13 mouse cellular contexts compared by ENCODE assay signal in genomic region chr10:79106325-79107282, GRCm38 (mm10). TPM values are rescaled to one million over a fixed set of nuclear protein-coding genes. Genes with fewer than 3 reads are reported as not detected.
DNase-seq lines count a peak whose midpoint lies in the region; ATAC-seq and TF ChIP-seq lines count a peak whose summit lies in the region.
"Had no signal": no experiment of that assay in that cellular context is flagged by ENCODE, and none has a peak within 500 bp of the region (broad histone marks: within the 10 kb centered on the region; RNA-seq: fewer than 3 reads in every experiment).

No protein-coding gene starts in this region.

- H3K36me3 ChIP-seq in heart, embryonic 13.5 days, result no peaks in the 10 kb centered on the region
- H3K36me3 ChIP-seq in heart, adult 2 months (ENCODE audit: control insufficient read depth, insufficient read depth, low read length), result no peaks in the 10 kb centered on the region
- H3K36me3 ChIP-seq in neural tube, embryonic 15.5 days, result no peaks in the 10 kb centered on the region
- no peaks in the 10 kb centered on the region for H3K36me3 ChIP-seq in intestine, embryonic 15.5 days
- H3K36me3 ChIP-seq: neural tube, embryonic 12.5 days had no signal

- H3K4me2 ChIP-seq in heart, embryonic 13.5 days, result peak overlapping the region; percentile 18
- no peak overlapping the region for H3K4me2 ChIP-seq in neural tube, embryonic 15.5 days
- H3K4me2 ChIP-seq in intestine, embryonic 15.5 days (replicated peaks), result no peak overlapping the region
- H3K4me2 ChIP-seq: neural tube, embryonic 12.5 days had no signal

- intact Hi-C loops in heart, adult 2 months (cut with DNase I), result no loop called here

- WGBS in heart, embryonic 13.5 days, result 27% methylated on average over 8 of the region's 8 CpGs
- WGBS in heart, adult 2 months, result 43% methylated on average over 8 of the region's 8 CpGs
- WGBS in neural tube, embryonic 15.5 days, result 71% methylated on average over 8 of the region's 8 CpGs
- 31% methylated on average over 8 of the region's 8 CpGs for WGBS in intestine, embryonic 15.5 days

- no peak overlapping the region for H3K4me3 ChIP-seq in heart, embryonic 13.5 days
- no peak overlapping the region for H3K4me3 ChIP-seq in heart, adult 2 months
- no peak overlapping the region for H3K4me3 ChIP-seq in neural tube, embryonic 15.5 days (replicated peaks)
- H3K4me3 ChIP-seq in intestine, embryonic 15.5 days (replicated peaks), result no peak overlapping the region
- H3K4me3 ChIP-seq: left cerebral cortex, adult 2 months; neural tube, embryonic 12.5 days had no signal

- no peak for ATAC-seq in heart, embryonic 13.5 days (ENCODE audit: extremely low read depth, insufficient number of reproducible peaks, low FRiP score, low TSS enrichment)
- ATAC-seq in neural tube, embryonic 15.5 days (ENCODE audit: low FRiP score), result no peak
- ATAC-seq in intestine, embryonic 15.5 days, result peak; percentile 65; the same call in 1 of the 2 replicates

- no peaks in the 10 kb centered on the region for H3K79me2 ChIP-seq in heart, adult 2 months (replicated peaks; ENCODE audit: control insufficient read depth, insufficient read depth, low read length)

- no peak for TF ChIP-seq CTCF in heart, adult 2 months (IDR thresholded peaks at IDR 0.05)

- no peaks in the 10 kb centered on the region for H3K9me3 ChIP-seq in heart, embryonic 13.5 days
- no peaks in the 10 kb centered on the region for H3K9me3 ChIP-seq in neural tube, embryonic 15.5 days (replicated peaks)
- H3K9me3 ChIP-seq in intestine, embryonic 15.5 days, result no peaks in the 10 kb centered on the region
- H3K9me3 ChIP-seq: neural tube, embryonic 12.5 days had no signal

- H3K27me3 ChIP-seq in heart, embryonic 13.5 days (replicated peaks), result no peaks in the 10 kb centered on the region
- H3K27me3 ChIP-seq in heart, adult 2 months (ENCODE audit: control insufficient read depth, insufficient read depth, low read length), result no peaks in the 10 kb centered on the region
- H3K27me3 ChIP-seq in neural tube, embryonic 15.5 days (replicated peaks), result no peaks in the 10 kb centered on the region
- H3K27me3 ChIP-seq in intestine, embryonic 15.5 days (replicated peaks), result no peaks in the 10 kb centered on the region
- H3K27me3 ChIP-seq: neural tube, embryonic 12.5 days had no signal

- no peak overlapping the region for H3K9ac ChIP-seq in heart, embryonic 13.5 days
- H3K9ac ChIP-seq in heart, adult 2 months (ENCODE audit: low read depth, low read length), result no peak overlapping the region
- no peak overlapping the region for H3K9ac ChIP-seq in neural tube, embryonic 15.5 days (replicated peaks)
- no peak overlapping the region for H3K9ac ChIP-seq in intestine, embryonic 15.5 days
- H3K9ac ChIP-seq: neural tube, embryonic 12.5 days had no signal

- DNase-seq in heart, adult 2 months, result no peak
- peak; percentile 17 for DNase-seq in neural tube, embryonic 10.5 days (ENCODE audit: extremely low spot score, low spot score)
- peak; percentile 74 for DNase-seq in mesoderm, embryonic 11.5 days (ENCODE audit: low read depth, low spot score)
- DNase-seq in cerebellum, postnatal 10 days, result no peak
- no peak for DNase-seq in ovary, postnatal 10 days (ENCODE audit: low spot score)

- peak overlapping the region; percentile 61 for H3K27ac ChIP-seq in heart, embryonic 13.5 days (replicated peaks)
- H3K27ac ChIP-seq in heart, adult 2 months, result no peak overlapping the region
- no peak overlapping the region for H3K27ac ChIP-seq in neural tube, embryonic 15.5 days (replicated peaks)
- peak overlapping the region; percentile 64 for H3K27ac ChIP-seq in intestine, embryonic 15.5 days
- H3K27ac ChIP-seq: left cerebral cortex, adult 2 months; neural tube, embryonic 12.5 days had no signal

- no peak for TF ChIP-seq POLR2A in heart, adult 2 months (IDR thresholded peaks at IDR 0.05; ENCODE audit: insufficient read depth, low read depth, low read length)

- TF ChIP-seq EP300 in heart, adult 2 months (IDR thresholded peaks at IDR 0.05; ENCODE audit: insufficient read depth, low read depth, low read length), result no peak

- peaks cover 26% of the 10 kb centered on the region for H3K4me1 ChIP-seq in heart, embryonic 13.5 days
- H3K4me1 ChIP-seq in heart, adult 2 months (ENCODE audit: control insufficient read depth, insufficient read depth, low read length), result peaks cover 2% of the 10 kb centered on the region; the same call in 1 of the 2 replicates
- H3K4me1 ChIP-seq in neural tube, embryonic 15.5 days, result no peaks in the 10 kb centered on the region
- H3K4me1 ChIP-seq in intestine, embryonic 15.5 days (replicated peaks), result no peaks in the 10 kb centered on the region; the same call in 1 of the 2 replicates
- H3K4me1 ChIP-seq: neural tube, embryonic 12.5 days had no signal

RNA-seq across cellular contexts. Expression of gene 2610008E11Rik, which starts 9.2 kb away (rescaled TPM):
- polyA plus RNA-seq in heart, embryonic 13.5 days (2015; fragmentation: Nextera tagmentation; extraction: Ambion mirVana), result 16.4 and 16.7 TPM in 2 replicates
- total RNA-seq in heart, adult 2 months (2021), result 10 to 100 TPM; 10.2 to 12.6 TPM
- polyA plus RNA-seq in heart, adult 2 months (2012; rRNA removed), result 2.5 and 4.8 TPM in 2 replicates
- polyA plus RNA-seq in neural tube, embryonic 15.5 days (2015; fragmentation: Nextera tagmentation; extraction: Ambion mirVana), result 40.9 and 44.4 TPM in 2 replicates
- 20.4 and 20.9 TPM in 2 replicates for polyA plus RNA-seq in intestine, embryonic 15.5 days (2015; fragmentation: Nextera tagmentation; extraction: Ambion mirVana)

RNA-seq across cellular contexts. Expression of gene Vmn2r80, which starts 42.0 kb away (rescaled TPM):
- polyA plus RNA-seq in heart, embryonic 13.5 days (2015; fragmentation: Nextera tagmentation; extraction: Ambion mirVana), result not detected in 2 replicates
- total RNA-seq in heart, adult 2 months (2021), result not detected
- not detected in 2 replicates for polyA plus RNA-seq in heart, adult 2 months (2012; rRNA removed)
- not detected in 2 replicates for polyA plus RNA-seq in neural tube, embryonic 15.5 days (2015; fragmentation: Nextera tagmentation; extraction: Ambion mirVana)
- not detected in 2 replicates for polyA plus RNA-seq in intestine, embryonic 15.5 days (2015; fragmentation: Nextera tagmentation; extraction: Ambion mirVana)
- total RNA-seq: CH12.LX; hematopoietic stem cell, adult 5-6 weeks; left cerebral cortex, adult 2 months had no signal
- polyA plus RNA-seq: neural tube, embryonic 12.5 days; stomach, embryonic 14.5 days had no signal

Comparison
In these comparisons a context has a peak if more than half of its experiments do, and no peak if none do; other contexts are left out.
1. H3K27ac ChIP-seq: peak in heart, embryonic 13.5 days (single experiment) and intestine, embryonic 15.5 days (single experiment); none in heart, adult 2 months (single experiment) and neural tube, embryonic 15.5 days (single experiment).
2. DNase-seq: peak in neural tube, embryonic 10.5 days (single experiment) and mesoderm, embryonic 11.5 days (single experiment); none in heart, adult 2 months (0 of 2), cerebellum, postnatal 10 days (0 of 2) and ovary, postnatal 10 days (single experiment).